ENCODE assay signal across 9 mouse cellular contexts in genomic region chr17:17063628-17064494, GRCm38 (mm10). TPM values are rescaled to one million over a fixed set of nuclear protein-coding genes. Genes with fewer than 3 reads are reported as not detected.
DNase-seq lines count a peak whose midpoint lies in the region; ATAC-seq lines count a peak whose summit lies in the region.
"Not testable (repeated sequence)": the region's sequence is repeated elsewhere in the genome, so short reads cannot be mapped to it uniquely, and the experiment has no call there.
"Had no signal": no experiment of that assay in that cellular context is flagged by ENCODE, and none has a peak within 500 bp of the region (broad histone marks: within the 10 kb centered on the region; RNA-seq: fewer than 3 reads in every experiment).

Gene Zfp960, plus strand, starts transcription at chr17:17064113.

- not testable (repeated sequence) for H3K4me1 ChIP-seq in hindbrain, embryonic 15.5 days (replicated peaks); lung, embryonic 16.5 days (replicated peaks; ENCODE audit: control insufficient read depth, insufficient read depth, low read length)

- peak within 1 kb of the TSS; percentile 76 for H3K27ac ChIP-seq in hindbrain, embryonic 15.5 days (replicated peaks)
- peak within 1 kb of the TSS; percentile 33; the same call in 1 of the 2 replicates for H3K27ac ChIP-seq in lung, embryonic 16.5 days (ENCODE audit: low read length)

- H3K4me3 ChIP-seq in hindbrain, embryonic 15.5 days: peak within 1 kb of the TSS; percentile 60
- peak within 1 kb of the TSS; percentile 59 for H3K4me3 ChIP-seq in lung, embryonic 16.5 days (ENCODE audit: low read length)

- peak within 1 kb of the TSS; percentile 54 for H3K4me2 ChIP-seq in hindbrain, embryonic 15.5 days
- H3K4me2 ChIP-seq in lung, embryonic 16.5 days (ENCODE audit: low read depth, low read length): peak within 1 kb of the TSS; percentile 59

- peak within 1 kb of the TSS; percentile 55 for H3K9ac ChIP-seq in hindbrain, embryonic 15.5 days
- peak within 1 kb of the TSS; percentile 59 for H3K9ac ChIP-seq in lung, embryonic 16.5 days (ENCODE audit: low read length)

- peak; percentile 100 for ATAC-seq in hindbrain, embryonic 15.5 days (ENCODE audit: low FRiP score, low read depth)
- peak; percentile 100 for ATAC-seq in lung, embryonic 16.5 days (ENCODE audit: low read depth)

- not testable (repeated sequence) for H3K27me3 ChIP-seq in hindbrain, embryonic 15.5 days; lung, embryonic 16.5 days (ENCODE audit: control insufficient read depth, insufficient read depth, low read depth, low read length)

- not testable (repeated sequence) for H3K9me3 ChIP-seq in hindbrain, embryonic 15.5 days; lung, embryonic 16.5 days (ENCODE audit: control insufficient read depth, low read length)

- peak; percentile 87 for DNase-seq in adrenal gland, adult 8-10 months
- peak; percentile 89 for DNase-seq in embryo, embryonic 11 days
- peak; percentile 67 for DNase-seq in gastrocnemius, postnatal 10 days
- DNase-seq in layer of hippocampus, postnatal 25 days (ENCODE audit: extremely low spot score in 1 of 2, low spot score in 1 of 2): peak; percentile 59 to 60
- peak; percentile 64 for DNase-seq in ovary, postnatal 36 days (ENCODE audit: low spot score)
- peak; percentile 58 for DNase-seq in urinary bladder, adult 2 months (ENCODE audit: low spot score)

- WGBS in hindbrain, embryonic 15.5 days: under 1% methylated on average over 18 of the region's 21 CpGs
- under 1% methylated on average over 12 of the region's 21 CpGs for WGBS in lung, embryonic 16.5 days

- H3K36me3 ChIP-seq in hindbrain, embryonic 15.5 days; lung, embryonic 16.5 days (ENCODE audit: control insufficient read depth, insufficient read depth, low read length): not testable (repeated sequence)

RNA-seq across cellular contexts. Expression of gene Zfp960, which starts in this region (rescaled TPM):
- total RNA-seq in adrenal gland, adult 8-10 months (2022): 10 to 100 TPM in 1 of 4 experiments, 1 to 10 TPM in 3; 5.4 to 10.5 (median 7.1) TPM
- 1 to 10 TPM; 7.4 to 8.5 TPM for total RNA-seq in gastrocnemius, postnatal 10 days (2021)
- 2.8 TPM in 2 replicates for polyA plus RNA-seq in hindbrain, embryonic 15.5 days (2015; fragmentation: Nextera tagmentation; extraction: Ambion mirVana)
- 1 to 10 TPM; 6.3 to 7.2 TPM for total RNA-seq in layer of hippocampus, postnatal 25 days (2021)
- polyA plus RNA-seq in lung, embryonic 16.5 days (2015; fragmentation: Nextera tagmentation; extraction: Ambion mirVana): 5.9 and 6.0 TPM in 2 replicates
- polyA plus RNA-seq in urinary bladder, adult 2 months (2012; rRNA removed): 4.4 and 5.4 TPM in 2 replicates
- total RNA-seq: megakaryocyte-erythroid progenitor cell, adult 5-6 weeks had no signal

Comparison
In these comparisons a context has a peak if more than half of its experiments do, and no peak if none do; other contexts are left out.
1. Peak in every context shown above with its lines: DNase-seq, ATAC-seq, H3K4me3 ChIP-seq and H3K27ac ChIP-seq.